Mouse (Mus musculus): ENCODE data around the gene Golph3l. TPM values are rescaled to one million over a fixed set of nuclear protein-coding genes. Genes with fewer than 3 reads are reported as not detected.

Golph3l gene
- polyA plus RNA-seq, 1 experiment = 4.5 TPM

DNA sequence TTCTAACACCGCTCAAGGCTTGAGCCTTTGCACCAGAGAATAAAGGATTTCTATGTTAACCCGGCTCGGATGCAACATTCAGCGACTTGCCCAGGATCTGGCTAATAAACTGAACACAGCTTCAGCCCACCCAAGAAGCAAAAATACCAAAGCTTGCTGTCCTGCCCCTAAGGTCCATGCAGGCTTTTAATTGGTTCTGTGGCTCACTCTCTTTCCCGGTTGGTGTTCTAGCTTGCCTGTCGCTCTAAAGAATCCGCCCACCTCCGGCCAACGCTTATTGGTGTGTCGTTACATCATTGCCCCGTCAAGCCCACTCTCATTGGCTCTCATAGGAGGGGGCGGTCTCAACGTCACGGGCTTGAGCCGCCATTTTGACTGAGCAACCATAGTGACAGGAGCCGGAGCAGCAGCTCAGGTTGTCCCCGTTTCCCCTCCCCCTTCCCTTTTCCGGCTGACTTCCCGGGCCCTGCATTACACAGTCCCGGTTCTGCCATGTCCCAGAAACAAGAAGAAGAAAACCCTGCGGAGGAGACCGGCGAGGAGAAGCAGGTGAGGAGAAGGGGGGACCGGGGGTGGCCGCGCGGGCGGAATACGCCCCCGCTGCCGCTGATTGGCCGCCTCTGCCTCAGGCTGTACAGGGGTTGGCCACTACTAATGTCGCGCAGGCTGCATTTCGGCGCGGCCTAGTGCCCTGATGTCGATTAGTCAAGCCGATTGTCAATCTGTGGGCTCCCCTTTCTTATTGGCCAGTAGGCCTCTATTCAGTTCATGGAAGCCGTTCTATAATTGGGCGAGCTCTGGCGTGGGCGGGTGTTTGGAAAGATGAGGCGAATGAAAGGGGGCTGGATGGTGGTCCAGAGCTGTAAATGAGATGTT lies 36.1 kb downstream of the Golph3l start, which contains the start of gene Ensa:
Gene Ensa (plus strand): TSS at position 366 of the 876 bp plus-strand sequence.
- no peaks in the 10 kb centered on the region for H3K27me3 ChIP-seq (ENCODE audit: control insufficient read depth, insufficient read depth, insufficient read length)
- H3K79me2 ChIP-seq (ENCODE audit: control insufficient read depth, insufficient read depth) = peaks cover 45% of the 10 kb centered on the region

GRCm38 (mm10) chr3:95627763-95628162 lies 39.0 kb downstream of the Golph3l start:
- Histone ChIP-seq H3K36me3 (ENCODE audit: control insufficient read depth, insufficient read depth) (peaks cover 50% of the 10 kb centered on the region), H3K4me3 (ENCODE audit: insufficient read depth, poor library complexity, severe bottlenecking) (no peak overlapping the region), H3K79me2 (ENCODE audit: control insufficient read depth, insufficient read depth) (peaks cover 47% of the 10 kb centered on the region), H3K27me3 (ENCODE audit: control insufficient read depth, insufficient read depth, insufficient read length) (no peaks in the 10 kb centered on the region), H3ac (ENCODE audit: control insufficient read depth, insufficient read length, low read depth) (no peak overlapping the region), H3K79me3 (ENCODE audit: low read depth) (peaks cover 29% of the 10 kb centered on the region)
- no peak for TF ChIP-seq MAX (IDR thresholded peaks at IDR 0.05)
- no peak for TF ChIP-seq MYOG (IDR thresholded peaks at IDR 0.05; ENCODE audit: control insufficient read depth, extremely low read depth, insufficient read length)
- no peak for TF ChIP-seq CTCF (IDR thresholded peaks at IDR 0.05; ENCODE audit: control insufficient read depth, insufficient read depth, insufficient read length)
- no peak for TF ChIP-seq FOSL1 (IDR thresholded peaks at IDR 0.05; ENCODE audit: insufficient read depth, low read length, poor library complexity, severe bottlenecking)
- TF ChIP-seq USF1 (IDR thresholded peaks at IDR 0.05; ENCODE audit: low read depth) = no peak
- TF ChIP-seq CEBPB (IDR thresholded peaks at IDR 0.05; ENCODE audit: low read depth) = no peak
- TF ChIP-seq MYOD1 (IDR thresholded peaks at IDR 0.05; ENCODE audit: control insufficient read depth, insufficient read length, low read depth) = no peak

More for the DNA sequence above, 36.1 kb downstream of the Golph3l start, which contains the start of gene Ensa:
- Histone ChIP-seq H3K4me3 (ENCODE audit: insufficient read depth, poor library complexity, severe bottlenecking) (peak within 1 kb of the TSS; percentile 59), H3K36me3 (ENCODE audit: control insufficient read depth, insufficient read depth) (peaks cover 24% of the 10 kb centered on the region), H3K79me3 (ENCODE audit: low read depth) (peaks cover 28% of the 10 kb centered on the region), H3ac (ENCODE audit: control insufficient read depth, insufficient read length, low read depth) (peak within 1 kb of the TSS; percentile 59)
- TF ChIP-seq MYOG (IDR thresholded peaks at IDR 0.05; ENCODE audit: control insufficient read depth, extremely low read depth, insufficient read length) (no peak), FOSL1 (IDR thresholded peaks at IDR 0.05; ENCODE audit: insufficient read depth, low read length, poor library complexity, severe bottlenecking) (no peak), MAX (IDR thresholded peaks at IDR 0.05) (no peak), CTCF (IDR thresholded peaks at IDR 0.05; ENCODE audit: control insufficient read depth, insufficient read depth, insufficient read length) (no peak), MYOD1 (IDR thresholded peaks at IDR 0.05; ENCODE audit: control insufficient read depth, insufficient read length, low read depth) (no peak), USF1 (IDR thresholded peaks at IDR 0.05; ENCODE audit: low read depth) (no peak), CEBPB (IDR thresholded peaks at IDR 0.05; ENCODE audit: low read depth) (peak; percentile 5)

DNA sequence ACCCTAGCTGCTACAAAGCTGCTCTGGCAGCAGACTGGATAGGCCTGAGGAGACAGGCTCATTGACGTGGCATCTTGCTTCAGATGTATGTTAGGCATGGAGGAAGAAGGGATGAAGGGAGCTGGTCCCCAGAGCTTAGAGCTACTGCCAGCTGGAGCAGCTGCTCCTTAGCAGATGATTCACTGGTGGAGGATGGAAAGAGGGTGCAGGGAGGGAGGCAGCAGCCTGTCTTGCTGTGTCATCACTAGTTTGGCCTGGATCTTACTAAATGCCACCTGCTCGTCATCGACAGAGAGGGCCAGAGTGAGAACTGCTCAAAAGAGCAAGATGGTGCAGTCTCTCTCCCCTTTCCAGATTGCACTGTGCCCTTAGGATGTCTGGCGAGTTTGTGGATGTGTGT lies 41.0 kb downstream of the Golph3l start:
- TF ChIP-seq MYOD1 (IDR thresholded peaks at IDR 0.05; ENCODE audit: control insufficient read depth, insufficient read length, low read depth) = peak; percentile 33
- TF ChIP-seq FOSL1 (IDR thresholded peaks at IDR 0.05; ENCODE audit: insufficient read depth, low read length, poor library complexity, severe bottlenecking) = no peak
- TF ChIP-seq CEBPB (IDR thresholded peaks at IDR 0.05; ENCODE audit: low read depth) = no peak
- TF ChIP-seq USF1 (IDR thresholded peaks at IDR 0.05; ENCODE audit: low read depth) = no peak
- Histone ChIP-seq H3K4me3 (ENCODE audit: insufficient read depth, poor library complexity, severe bottlenecking) (no peak overlapping the region), H3ac (ENCODE audit: control insufficient read depth, insufficient read length, low read depth) (no peak overlapping the region), H3K36me3 (ENCODE audit: control insufficient read depth, insufficient read depth) (peaks cover 65% of the 10 kb centered on the region), H3K79me3 (ENCODE audit: low read depth) (peaks cover 30% of the 10 kb centered on the region), H3K79me2 (ENCODE audit: control insufficient read depth, insufficient read depth) (peaks cover 53% of the 10 kb centered on the region), H3K27me3 (ENCODE audit: control insufficient read depth, insufficient read depth, insufficient read length) (no peaks in the 10 kb centered on the region)

DNA sequence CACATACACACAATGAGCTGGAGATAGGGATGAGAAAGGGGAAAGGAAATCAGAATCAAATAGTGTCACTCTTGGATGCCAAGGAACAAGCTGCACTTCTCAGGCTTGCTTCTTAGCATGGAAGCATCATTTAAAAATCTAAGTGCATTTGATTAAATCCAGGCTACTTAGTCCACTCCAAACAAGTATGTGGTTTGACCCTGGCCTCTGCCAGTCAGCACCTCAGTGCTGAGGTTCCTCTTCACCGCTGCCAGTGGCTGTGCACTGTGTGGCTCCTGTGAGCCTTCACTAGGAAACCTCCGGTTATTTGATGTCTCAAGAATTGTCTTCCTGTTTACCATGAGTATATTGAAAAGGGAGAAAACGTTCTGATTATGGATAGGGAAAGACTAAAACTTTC lies 42.1 kb downstream of the Golph3l start:
- H3K4me3 ChIP-seq (ENCODE audit: insufficient read depth, poor library complexity, severe bottlenecking) = no peak overlapping the region
- peaks cover 24% of the 10 kb centered on the region for H3K79me3 ChIP-seq (ENCODE audit: low read depth)
- TF ChIP-seq MAX (IDR thresholded peaks at IDR 0.05) = no peak
- H3ac ChIP-seq (ENCODE audit: control insufficient read depth, insufficient read length, low read depth) = no peak overlapping the region
- H3K79me2 ChIP-seq (ENCODE audit: control insufficient read depth, insufficient read depth) = peaks cover 46% of the 10 kb centered on the region
- no peaks in the 10 kb centered on the region for H3K27me3 ChIP-seq (ENCODE audit: control insufficient read depth, insufficient read depth, insufficient read length)
- H3K36me3 ChIP-seq (ENCODE audit: control insufficient read depth, insufficient read depth) = peaks cover 70% of the 10 kb centered on the region

GRCm38 (mm10) chr3:95631304-95631703 lies 42.6 kb downstream of the Golph3l start:
- no peak for TF ChIP-seq FOSL1 (IDR thresholded peaks at IDR 0.05; ENCODE audit: insufficient read depth, low read length, poor library complexity, severe bottlenecking)
- TF ChIP-seq MAX (IDR thresholded peaks at IDR 0.05) = no peak
- no peak for TF ChIP-seq CEBPB (IDR thresholded peaks at IDR 0.05; ENCODE audit: low read depth)
- no peak for TF ChIP-seq MYOD1 (IDR thresholded peaks at IDR 0.05; ENCODE audit: control insufficient read depth, insufficient read length, low read depth)
- TF ChIP-seq CTCF (IDR thresholded peaks at IDR 0.05; ENCODE audit: control insufficient read depth, insufficient read depth, insufficient read length) = no peak
- no peak for TF ChIP-seq USF1 (IDR thresholded peaks at IDR 0.05; ENCODE audit: low read depth)
- TF ChIP-seq MYOG (IDR thresholded peaks at IDR 0.05; ENCODE audit: control insufficient read depth, extremely low read depth, insufficient read length) = no peak
- Histone ChIP-seq H3K36me3 (ENCODE audit: control insufficient read depth, insufficient read depth) (peaks cover 75% of the 10 kb centered on the region), H3K79me3 (ENCODE audit: low read depth) (peaks cover 20% of the 10 kb centered on the region)

More at GRCm38 (mm10) chr3:95631304-95631703, 42.6 kb downstream of the Golph3l start:
- no peak overlapping the region for H3K4me3 ChIP-seq (ENCODE audit: insufficient read depth, poor library complexity, severe bottlenecking)
- H3K79me2 ChIP-seq (ENCODE audit: control insufficient read depth, insufficient read depth) = peaks cover 41% of the 10 kb centered on the region
- H3ac ChIP-seq (ENCODE audit: control insufficient read depth, insufficient read length, low read depth) = no peak overlapping the region
- no peaks in the 10 kb centered on the region for H3K27me3 ChIP-seq (ENCODE audit: control insufficient read depth, insufficient read depth, insufficient read length)

All from C2C12 (cell line).